Mouse (Mus musculus) liver, postnatal 0 days (tissue): ENCODE results near the gene Szrd1.

Experiments used
- CTCF ChIP-seq: sonication (generic); IDR thresholded peaks from 2 replicates; pipeline ENCODE4 v1.5.1; 2016; ENCODE audit warnings: antibody characterized with exemption, low read depth
- EP300 ChIP-seq: IDR thresholded peaks from 2 replicates; pipeline ENCODE4 v1.6.1; 2016; ENCODE audit warnings: antibody characterized with exemption, low read depth, mild to moderate bottlenecking

DNA sequence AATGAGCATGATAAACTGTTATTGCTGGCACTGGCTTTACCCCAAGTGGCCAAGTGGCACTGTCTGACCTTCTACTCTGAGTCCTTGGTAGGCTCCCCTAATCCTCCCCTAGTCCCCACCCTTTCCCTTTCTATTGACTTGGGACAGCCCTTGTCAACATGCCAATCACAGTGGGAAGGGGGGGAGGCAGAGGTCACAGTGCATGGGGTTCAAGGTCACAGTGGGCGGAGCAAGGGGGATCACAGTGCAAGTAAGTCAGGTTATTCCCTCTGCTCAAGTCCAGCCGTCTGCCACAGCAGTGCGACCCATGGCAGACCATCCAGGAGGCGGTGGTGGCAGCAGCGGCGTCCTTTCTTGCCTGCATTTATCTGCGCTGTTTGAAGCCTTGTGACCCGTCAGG, 24.2 kb downstream of the Szrd1 start:
- TF ChIP-seq CTCF (no peak), EP300 (no peak)
